Mouse (Mus musculus) embryonic stem cell, embryonic (primary cell): ENCODE data around the gene Tmem87b.

ENCODE experiments used
- CTCF ChIA-PET, 4 experiments: fragments of 300-600 bp in 2 of 4; fragments of 350-600 bp in 2 of 4; sonication (Branson Sonifier 250); formaldehyde crosslinking; loops; one replicate each; lab custom pipeline; 2022; ENCODE audit warnings: inconsistent platforms in 2 of 4; lab: Charles Lee
- POLR2A ChIA-PET, 4 experiments: fragments of 300-600 bp in 2 of 4; fragments of 350-600 bp in 2 of 4; sonication (Branson Sonifier 250); formaldehyde crosslinking; loops; one replicate each; lab custom pipeline; 2022; ENCODE audit warnings: antibody characterized with exemption in 4 of 4, inconsistent platforms in 1 of 4; lab: Charles Lee

The Tmem87b gene

DNA sequence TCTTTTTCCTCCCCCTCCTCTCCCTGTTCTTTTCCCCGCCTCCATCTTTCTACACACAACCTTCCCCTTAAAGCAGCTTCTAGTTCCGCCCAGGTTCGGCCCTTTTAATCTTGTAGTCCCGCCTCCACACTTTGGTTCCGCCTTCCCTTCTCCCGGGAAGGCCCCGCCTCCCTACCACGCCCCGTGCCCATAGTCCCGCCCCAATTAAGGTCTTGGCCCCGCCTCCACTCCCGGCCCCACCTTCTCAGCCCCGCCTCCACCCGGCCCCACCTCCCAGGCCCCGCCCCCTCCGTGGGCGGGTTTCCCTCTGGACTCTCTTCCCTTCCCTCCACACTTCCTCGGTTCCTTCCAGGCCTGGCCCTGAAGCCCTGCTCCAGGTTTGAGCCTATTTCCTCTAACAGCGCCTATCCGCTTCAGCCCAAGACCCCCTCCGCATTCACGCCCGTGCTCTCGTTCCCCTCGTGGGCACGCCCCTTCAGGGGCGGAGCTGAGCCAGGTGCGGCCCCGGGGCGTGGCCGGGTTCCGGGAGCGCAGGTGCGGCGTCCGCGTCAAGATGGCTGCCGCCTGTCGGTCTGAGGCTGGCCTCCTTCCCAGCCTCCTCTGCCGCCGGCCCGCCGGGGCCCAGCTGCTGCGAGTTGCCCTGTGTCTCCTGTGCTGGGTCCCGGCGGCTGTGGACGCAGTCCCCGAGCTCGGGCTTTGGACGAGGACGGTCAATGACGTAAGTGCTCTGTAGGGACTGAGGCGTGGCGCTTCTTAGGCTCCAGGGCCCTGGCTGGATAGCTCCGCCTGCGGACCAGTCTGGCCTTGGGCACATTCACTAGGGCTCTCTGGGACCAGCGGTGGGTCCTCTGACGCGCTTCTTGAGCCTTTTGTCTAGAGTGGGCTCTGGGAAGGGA lies at the start of gene Tmem87b:
TSS of gene Tmem87b (plus strand) at position 333 of the 896 bp plus-strand sequence.
- ChIA-PET POLR2A (interaction anchor here (0.5 to 6.7 kb wide), 75 partner anchors 8 to 1548 kb away, joined by 3 to 122 read pairs (median 4); partner anchors contain the start of genes Mertk (in 3 of the 4), Anapc1 (in 2 of the 4), Polr1b (in 2 of the 4) and Slc20a1 (in 2 of the 4)), CTCF (interaction anchor here (0.5 to 4.6 kb wide), 32 partner anchors 9 to 1163 kb away, joined by 3 to 81 read pairs (median 4); partner anchors contain the start of genes Mertk (in 3 of the 4) and Mtln (in 1 of the 4))

DNA sequence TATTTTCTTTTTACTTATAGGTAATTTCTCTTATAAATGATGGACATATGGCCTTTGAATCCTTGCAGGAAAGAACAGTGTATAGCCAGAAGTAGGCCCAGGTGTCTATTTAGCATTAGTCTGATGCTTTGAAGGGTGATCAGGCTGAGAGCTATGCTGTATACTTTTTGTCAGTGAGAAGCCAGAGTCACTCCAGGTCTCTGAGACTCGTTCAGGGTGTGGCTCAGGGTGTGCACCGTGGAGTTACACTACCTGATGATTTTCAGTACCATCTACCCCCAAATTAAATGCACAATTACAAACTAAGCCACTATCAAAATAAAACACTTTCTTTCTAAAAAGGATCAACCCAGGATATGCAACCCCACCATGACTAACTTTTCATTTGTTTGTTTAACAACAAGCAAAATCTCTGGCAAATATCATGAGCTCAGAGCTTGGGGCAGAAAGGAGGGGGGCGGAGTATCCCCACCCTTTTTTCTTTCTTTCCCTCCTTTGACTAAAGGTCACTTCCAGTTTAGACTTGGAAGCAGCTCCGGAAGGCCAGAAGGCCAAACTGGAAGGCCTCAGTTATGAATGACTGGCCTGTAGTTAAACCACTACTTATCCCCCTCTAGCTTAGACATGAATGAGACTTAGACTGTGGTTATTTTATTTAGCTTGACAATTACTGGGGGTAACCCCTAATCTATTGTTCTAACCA lies 49.2 kb upstream of the Tmem87b start:
- POLR2A ChIA-PET: interaction anchor here in 1 of 4 experiments (0.7 to 1.3 kb wide), 4 partner anchors 10 to 267 kb away, joined by 3 to 5 read pairs (median 3); no protein-coding TSS in a partner anchor
- CTCF ChIA-PET: interaction anchor here in 1 of 4 experiments (0.6 kb wide), 1 partner anchor 58 kb away, joined by 5 read pairs; no protein-coding TSS in a partner anchor

DNA sequence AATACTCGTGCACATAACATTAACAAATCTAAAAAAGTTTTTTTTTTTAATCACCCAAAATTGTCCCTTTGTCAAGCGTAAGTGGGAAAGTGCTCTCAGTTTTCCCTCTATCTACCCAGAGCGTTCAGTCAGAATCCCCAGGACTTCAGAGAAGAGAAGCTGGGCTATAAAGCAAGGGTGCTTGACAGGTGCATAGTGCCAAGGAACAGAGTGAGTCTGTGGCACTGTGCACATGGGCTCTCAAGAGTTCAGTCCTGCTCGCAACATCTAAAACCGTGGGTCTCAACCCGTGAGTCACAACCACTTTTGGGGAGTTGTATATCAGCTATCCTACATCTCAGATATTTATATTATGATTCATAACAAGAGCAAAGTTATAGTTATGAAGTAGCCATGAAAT lies 47.4 kb upstream of the Tmem87b start:
- ChIA-PET POLR2A (interaction anchor here in 1 of 4 experiments (0.8 to 1.1 kb wide), 2 partner anchors 9 to 46 kb away, joined by 3 to 4 read pairs; no protein-coding TSS in a partner anchor), CTCF (no interaction called here)

DNA sequence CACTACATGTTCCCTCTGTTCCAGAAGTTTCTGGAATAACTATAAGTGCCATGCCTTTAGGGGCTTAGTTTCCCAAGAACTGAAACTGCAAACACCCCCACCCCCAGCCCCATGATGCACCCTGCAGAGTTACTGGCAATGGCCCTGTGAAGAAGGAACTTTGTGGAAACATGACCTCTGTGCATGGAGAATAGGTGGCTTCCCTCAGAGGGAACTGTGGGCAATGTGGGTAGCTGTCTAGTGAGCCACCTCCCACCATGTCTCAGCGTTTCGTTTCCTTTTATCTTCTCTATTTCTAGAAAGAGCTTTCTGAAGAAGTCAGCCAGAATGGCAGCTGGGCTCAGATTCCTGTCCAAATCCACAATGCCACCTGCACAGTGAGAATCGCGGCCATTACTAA lies 46.9 kb upstream of the Tmem87b start:
- CTCF ChIA-PET: no interaction called here
- POLR2A ChIA-PET: interaction anchor here in 2 of 4 experiments (0.6 to 1.1 kb wide), 4 partner anchors 10 to 66 kb away, joined by 3 to 4 read pairs (median 3); no protein-coding TSS in a partner anchor

DNA sequence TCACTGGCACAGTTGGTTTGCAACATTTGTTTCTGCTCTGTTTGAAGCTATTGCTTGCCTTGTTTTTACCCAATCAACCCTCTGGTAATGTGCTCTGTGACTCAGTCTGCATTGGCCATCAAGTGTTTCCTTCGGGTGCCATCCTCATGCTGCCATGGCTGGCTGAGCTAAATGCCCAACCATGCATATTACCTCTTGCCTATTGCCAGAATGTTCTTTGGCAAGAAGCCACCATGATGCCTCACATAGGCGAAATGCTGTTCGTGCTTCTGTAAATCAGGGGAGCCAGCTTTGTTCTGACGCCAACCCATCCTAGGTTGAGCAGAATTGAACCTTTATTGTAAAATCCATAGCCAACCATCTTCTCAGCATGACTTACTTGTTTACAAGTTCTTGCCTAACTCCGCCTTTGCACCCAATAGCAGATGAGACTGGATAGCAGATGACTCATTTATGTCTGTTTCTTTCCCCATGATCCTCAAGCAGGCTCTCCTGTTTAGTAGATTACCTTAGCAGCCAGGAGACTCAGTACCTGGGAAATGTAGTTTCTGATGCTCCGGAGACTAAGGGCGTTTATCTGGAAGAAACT lies 46.1 kb upstream of the Tmem87b start:
- POLR2A ChIA-PET: interaction anchor here in 2 of 4 experiments (0.6 to 0.7 kb wide), 2 partner anchors 13 to 67 kb away, joined by 3 read pairs; no protein-coding TSS in a partner anchor
- CTCF ChIA-PET: no interaction called here

DNA sequence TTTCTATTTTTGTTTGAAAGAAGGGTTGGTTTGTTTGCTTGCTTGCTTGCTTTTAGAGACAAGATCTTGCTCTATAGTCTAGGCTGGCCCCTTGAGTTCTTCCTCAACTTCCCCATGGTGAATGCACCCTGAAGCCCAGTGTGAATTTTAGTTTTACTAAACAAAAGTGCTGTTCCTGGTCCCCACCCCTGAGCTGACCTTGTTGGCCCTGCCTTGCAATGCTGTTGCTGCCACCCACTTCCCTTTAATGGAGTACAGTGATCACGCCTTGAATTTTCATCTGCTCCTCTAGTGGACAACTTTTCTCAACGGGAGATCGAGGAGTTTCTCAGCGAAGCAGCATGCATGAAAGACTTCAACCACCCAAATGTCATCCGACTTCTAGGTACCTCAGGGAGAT lies 35.7 kb upstream of the Tmem87b start:
- ChIA-PET CTCF (no interaction called here), POLR2A (no interaction called here)

DNA sequence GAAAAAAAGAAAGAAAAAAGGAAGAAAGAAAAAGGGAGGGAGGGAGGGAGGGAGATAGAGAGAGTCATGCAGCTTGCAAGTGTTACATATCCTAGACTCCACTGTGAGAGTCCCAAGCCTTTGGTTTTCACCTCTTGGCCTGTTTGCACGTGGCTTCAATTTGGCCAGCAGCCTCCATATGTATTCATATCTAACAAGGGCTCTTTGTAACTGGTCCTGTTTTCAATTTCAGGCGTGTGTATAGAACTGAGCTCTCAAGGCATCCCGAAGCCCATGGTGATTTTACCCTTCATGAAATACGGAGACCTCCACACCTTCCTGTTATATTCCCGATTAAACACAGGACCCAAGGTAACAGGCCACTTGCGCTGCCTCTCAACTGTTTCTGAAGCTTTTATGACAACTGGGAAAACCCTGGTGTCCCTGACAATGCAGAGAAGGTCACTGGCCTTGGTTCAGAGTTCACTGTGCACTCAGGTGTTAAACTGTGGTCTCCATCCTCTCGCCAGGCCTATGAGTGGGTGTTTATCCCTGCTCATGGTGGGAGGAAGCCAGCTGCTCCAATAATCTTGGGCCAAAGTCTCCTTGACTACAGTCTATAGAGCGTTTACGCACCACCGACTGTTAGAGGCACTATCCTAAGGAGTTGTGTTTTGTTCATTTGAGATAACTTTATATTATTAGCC lies 34.1 kb upstream of the Tmem87b start:
- ChIA-PET POLR2A (interaction anchor here in 1 of 4 experiments (1.0 kb wide), 2 partner anchors 13 to 15 kb away, joined by 3 read pairs; no protein-coding TSS in a partner anchor), CTCF (interaction anchor here in 2 of 4 experiments (0.5 to 1.6 kb wide), 2 partner anchors 70 to 164 kb away, joined by 3 read pairs; no protein-coding TSS in a partner anchor)

DNA sequence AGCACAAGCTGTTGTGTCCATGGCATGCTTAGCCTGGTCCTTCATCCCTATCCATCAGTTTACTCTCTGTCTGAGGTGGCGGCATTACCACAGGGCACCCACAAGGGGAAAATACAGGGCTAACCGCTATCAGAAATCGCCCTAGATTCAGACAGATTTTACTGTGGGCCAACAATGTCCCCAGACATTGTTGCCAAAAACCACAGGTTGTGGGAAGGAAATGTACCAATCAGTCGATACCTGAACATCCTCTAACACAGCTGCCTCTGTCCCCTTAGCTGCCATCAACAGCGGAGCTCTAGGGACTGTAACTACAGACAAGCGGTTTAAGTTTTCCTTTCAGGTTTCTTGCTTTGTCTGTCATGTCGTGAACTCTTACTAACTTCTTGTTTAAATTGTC lies 33.1 kb upstream of the Tmem87b start:
- ChIA-PET CTCF (interaction anchor here in 1 of 4 experiments (1.6 kb wide), 1 partner anchor 163 kb away, joined by 3 read pairs; no protein-coding TSS in a partner anchor), POLR2A (interaction anchor here in 1 of 4 experiments (0.6 to 1.0 kb wide), 2 partner anchors 10 to 14 kb away, joined by 3 to 4 read pairs; no protein-coding TSS in a partner anchor)

DNA sequence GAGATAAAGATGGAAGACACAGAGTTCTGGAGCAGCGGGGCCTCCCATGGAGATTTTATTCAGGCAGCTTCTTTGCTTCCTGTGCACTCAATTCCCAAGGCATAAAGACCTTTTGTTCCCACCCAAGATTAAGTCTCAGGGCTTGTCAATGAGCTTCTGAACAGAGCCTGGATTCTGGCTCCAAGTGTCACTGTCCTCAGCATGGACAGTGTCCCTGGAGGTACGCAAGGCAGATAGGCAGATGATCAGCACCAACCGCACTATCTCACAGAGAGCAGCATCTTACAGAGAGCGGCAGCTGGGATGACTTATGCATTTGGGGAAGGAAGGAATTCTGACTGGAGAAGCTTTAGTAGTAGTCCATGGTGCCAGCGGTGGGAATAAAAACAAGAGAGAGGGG lies 31.6 kb upstream of the Tmem87b start:
- CTCF ChIA-PET: interaction anchor here in 1 of 4 experiments (0.6 to 0.7 kb wide), 2 partner anchors 96 to 267 kb away, joined by 4 to 10 read pairs; no protein-coding TSS in a partner anchor
- POLR2A ChIA-PET: interaction anchor here in 3 of 4 experiments (0.7 to 0.9 kb wide), 4 partner anchors 11 to 181 kb away, joined by 3 to 6 read pairs (median 3); partner anchors contain the start of gene Gm10762 (in 1 of the 3)

DNA sequence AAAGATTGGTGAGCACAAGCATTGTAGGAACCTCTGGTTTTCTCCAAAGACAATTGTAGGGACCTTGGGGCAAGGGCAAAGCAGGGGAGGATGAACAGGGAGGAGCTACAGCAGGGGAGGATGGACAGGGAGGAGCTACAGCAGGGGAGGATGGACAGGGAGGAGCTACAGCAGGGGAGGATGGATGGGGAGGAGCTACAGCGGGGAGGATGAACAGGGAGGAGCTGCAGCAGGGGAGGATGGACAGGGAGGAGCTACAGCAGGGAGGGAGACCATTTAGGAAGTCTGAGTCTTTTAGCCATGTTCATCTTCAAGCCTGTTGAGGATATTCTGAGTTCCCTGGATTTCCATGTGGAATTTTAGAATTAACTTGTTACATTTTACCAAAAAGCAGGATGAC lies 31.1 kb upstream of the Tmem87b start:
- POLR2A ChIA-PET: interaction anchor here in 3 of 4 experiments (0.7 to 0.9 kb wide), 4 partner anchors 10 to 181 kb away, joined by 3 to 6 read pairs (median 3); partner anchors contain the start of gene Gm10762 (in 1 of the 3)
- CTCF ChIA-PET: interaction anchor here in 1 of 4 experiments (0.7 kb wide), 1 partner anchor 267 kb away, joined by 4 read pairs; no protein-coding TSS in a partner anchor

DNA sequence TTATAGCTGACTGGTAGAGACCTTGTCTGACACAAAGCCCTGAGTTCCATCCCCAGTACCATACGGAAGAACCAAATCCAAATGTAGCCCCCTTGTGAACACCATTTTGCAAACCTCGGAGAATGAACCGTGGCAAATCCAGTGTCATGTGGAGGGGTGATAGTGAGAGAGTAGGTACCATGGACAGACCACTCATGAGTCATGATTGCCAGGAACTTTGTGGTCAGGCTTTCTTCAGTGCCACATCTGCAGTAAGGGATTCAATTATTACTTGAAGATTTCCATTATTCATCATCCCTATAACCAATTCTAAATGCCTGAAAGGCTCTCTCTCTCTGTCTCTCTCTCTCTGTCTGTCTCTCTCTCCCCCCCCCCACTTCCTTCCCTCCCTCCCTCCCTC lies 30.1 kb upstream of the Tmem87b start:
- CTCF ChIA-PET: no interaction called here
- POLR2A ChIA-PET: no interaction called here

DNA sequence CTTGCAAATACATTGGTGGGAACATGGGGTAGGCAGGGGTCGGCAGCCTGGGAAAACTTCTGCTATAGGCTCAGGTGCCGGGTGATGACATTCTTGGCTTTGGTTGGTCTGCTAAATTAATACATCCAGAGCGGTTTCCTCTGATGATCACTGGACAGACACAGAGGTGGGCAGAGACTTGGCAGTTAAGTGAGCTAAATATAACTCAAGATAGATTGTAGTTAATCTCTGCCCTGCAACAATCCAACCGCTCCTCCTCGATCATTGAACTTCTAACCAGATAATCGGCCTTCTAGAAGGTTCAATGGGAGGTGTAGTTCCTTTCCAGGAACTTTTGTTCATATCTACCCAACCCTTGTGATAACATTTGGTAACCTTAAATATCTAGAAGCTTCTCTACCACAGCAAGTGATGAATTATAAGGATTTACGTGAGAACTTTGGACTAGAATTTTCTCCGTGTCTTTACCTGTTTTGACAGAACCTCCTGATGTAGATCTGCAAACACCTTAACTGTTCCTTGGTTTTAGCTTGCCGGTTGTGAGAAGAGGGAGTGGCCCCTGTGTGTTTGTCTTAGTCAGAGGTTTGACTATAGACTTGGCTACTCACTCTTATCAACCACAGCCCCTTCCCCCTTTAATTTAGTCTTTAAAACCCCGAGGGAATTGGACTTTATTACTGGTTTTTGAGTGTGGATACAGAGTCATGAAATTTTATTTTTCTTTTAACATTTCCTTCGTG lies 26.9 kb upstream of the Tmem87b start:
- ChIA-PET CTCF (no interaction called here), POLR2A (no interaction called here)

DNA sequence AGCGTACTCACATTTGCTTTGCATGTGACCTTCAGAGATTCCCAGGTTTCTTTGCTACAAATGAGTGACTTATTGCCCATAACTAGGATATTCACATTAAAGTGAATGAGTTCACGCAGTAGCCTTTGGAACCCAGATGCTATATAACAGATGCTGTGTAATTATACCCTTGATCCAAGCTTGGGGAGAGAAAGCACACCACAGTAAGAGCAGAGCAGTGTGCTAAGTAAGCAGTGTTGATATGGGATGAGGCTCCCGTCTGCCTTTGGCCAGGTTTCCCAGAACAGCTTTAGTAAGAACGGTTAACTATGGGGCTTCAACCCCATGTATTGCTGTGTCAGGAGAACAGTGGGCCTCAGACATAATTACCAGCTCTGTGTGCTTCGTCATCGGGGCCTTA lies 24.0 kb upstream of the Tmem87b start:
- ChIA-PET POLR2A (no interaction called here), CTCF (no interaction called here)

DNA sequence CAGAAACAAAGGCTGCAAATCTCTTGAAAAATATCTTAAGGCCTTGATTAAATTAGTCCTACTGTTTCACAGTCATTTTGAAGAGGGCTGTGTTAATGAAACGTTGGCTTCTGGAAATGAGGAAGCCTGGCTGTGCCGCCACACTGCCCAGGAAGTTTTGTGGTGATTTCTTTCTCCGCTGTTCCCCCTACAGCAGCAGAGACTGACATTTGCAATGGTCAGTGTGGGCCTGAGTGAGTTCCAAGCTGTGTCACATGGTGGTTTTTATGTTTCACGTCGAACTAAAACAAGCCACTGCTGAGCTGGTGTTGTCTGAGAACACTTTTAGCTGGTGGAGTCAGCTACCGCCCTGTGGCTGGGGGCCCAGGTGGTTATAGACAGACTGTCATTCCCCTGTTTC lies 21.5 kb upstream of the Tmem87b start:
- ChIA-PET POLR2A (interaction anchor here in 1 of 4 experiments (1.1 kb wide), 1 partner anchor 10 kb away, joined by 3 read pairs; no protein-coding TSS in a partner anchor), CTCF (no interaction called here)

DNA sequence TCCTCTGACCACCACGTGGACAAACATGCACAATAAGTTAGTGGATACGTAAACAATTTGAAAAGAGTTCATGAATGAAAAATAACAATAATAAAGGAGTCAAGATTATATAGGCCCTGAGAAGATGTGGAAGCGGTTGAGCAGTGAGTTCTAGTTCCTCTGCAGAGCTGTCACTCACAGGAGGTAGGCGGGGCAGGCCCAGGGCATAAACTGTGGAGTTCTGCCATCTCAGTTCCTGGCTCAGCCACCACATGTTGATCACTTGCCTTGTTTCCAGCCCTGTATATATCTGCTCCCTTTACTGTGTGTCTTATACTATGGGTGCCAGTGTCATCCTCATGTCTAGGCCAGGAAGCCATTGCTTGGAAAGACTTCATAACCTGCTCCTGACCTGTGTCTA lies 14.5 kb upstream of the Tmem87b start:
- CTCF ChIA-PET: no interaction called here
- POLR2A ChIA-PET: interaction anchor here in 2 of 4 experiments (1.0 to 2.2 kb wide), 4 partner anchors 14 to 105 kb away, joined by 3 to 9 read pairs (median 6); partner anchors contain the start of genes Mertk (in 2 of the 2) and Tmem87b (in 1 of the 2)

DNA sequence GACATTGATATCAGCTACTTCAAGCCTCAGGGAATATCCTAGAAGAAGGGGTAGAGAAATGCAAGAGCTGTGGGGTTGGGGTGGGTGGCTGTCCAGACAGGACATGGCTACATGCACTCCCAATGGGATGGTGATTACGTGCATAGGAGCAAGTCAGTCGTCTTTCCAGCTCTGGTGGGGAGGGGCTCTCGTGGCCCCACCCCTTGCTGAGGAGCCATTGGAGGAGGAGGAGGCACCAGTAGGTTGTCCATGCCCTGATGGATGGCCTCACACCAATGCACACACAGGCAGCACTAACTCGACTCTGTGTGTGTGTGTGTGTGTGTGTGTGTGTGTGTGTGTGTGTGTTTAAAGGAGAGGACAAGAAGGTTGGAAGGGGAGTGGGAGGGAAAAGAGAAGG lies 12.6 kb upstream of the Tmem87b start:
- ChIA-PET POLR2A (interaction anchor here in 1 of 4 experiments (1.2 kb wide), 1 partner anchor 107 kb away, joined by 3 read pairs; the partner anchor contains the start of gene Mertk), CTCF (no interaction called here)

DNA sequence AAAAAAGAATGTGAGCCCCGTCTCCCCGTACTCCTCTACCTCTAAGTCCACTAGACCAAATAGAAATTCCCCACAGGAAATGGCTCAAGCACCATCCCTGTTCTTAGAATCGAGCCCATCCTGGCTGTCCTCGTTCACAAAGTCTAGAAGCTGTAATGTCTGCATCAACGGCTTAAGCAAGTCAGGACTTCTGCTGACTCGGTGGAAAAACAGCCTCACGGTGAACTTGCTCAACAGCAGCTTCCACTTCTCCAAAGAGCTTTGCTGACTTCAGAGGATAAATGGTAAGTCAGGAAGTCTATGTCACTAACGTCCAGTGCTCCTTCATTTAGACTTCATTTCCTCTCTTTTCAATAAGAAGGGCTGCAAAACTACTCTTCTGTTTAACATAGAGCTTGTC lies 11.4 kb upstream of the Tmem87b start:
- POLR2A ChIA-PET: interaction anchor here in 1 of 4 experiments (0.7 kb wide), 1 partner anchor 764 kb away, joined by 3 read pairs; no protein-coding TSS in a partner anchor

More for the DNA sequence above, 11.4 kb upstream of the Tmem87b start:
- CTCF ChIA-PET: no interaction called here
